Mouse (Mus musculus) naive thymus-derived CD4-positive, alpha-beta T cell, adult 2 months (primary cell): ENCODE results near the gene Zfp276.

Experiments
- DNase-seq: peaks from one replicate; pipeline ENCODE4 v3.0.0-alpha.2; 2011; ENCODE audit warnings: low read depth

The Zfp276 gene

DNA sequence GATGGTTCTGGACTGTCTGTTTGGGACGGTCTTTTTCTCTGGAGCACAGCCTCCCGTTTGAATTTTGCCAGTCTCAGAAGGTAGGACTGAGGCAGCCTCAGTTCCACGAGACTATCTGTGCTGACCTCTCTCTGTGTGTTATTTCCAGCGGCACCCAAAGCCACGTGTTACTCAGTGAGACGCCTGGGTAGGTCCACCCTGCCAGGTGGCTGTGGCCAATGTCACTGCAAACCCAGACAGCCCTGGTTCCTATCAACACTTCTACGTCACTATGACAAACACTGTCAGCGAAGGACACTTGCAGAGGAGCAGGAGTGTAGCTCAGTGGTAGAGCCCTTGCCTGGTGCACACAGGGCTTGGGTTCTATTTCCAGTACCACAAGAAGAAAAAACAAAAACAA lies 37.7 kb downstream of the Zfp276 start:
- DNase-seq = no peak

DNA sequence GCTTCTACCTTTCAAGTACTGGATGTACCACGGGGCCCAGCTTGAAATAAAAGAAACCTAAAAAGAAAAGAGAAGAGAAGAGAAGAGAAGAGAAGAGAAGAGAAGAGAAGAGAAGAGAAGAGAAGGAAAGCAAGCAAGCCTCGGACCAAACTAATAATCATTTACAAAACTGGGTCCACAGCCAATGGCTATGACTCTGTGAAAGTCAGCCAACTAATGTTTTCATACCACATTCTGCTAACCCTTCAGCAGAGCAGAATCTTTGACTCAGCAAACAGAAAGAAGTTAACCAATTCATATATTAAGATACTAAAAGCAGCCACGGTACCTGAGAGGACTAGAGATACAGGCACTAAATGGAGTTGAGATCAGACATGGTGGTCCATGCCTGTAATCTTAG lies 38.3 kb downstream of the Zfp276 start:
- no peak for DNase-seq

DNA sequence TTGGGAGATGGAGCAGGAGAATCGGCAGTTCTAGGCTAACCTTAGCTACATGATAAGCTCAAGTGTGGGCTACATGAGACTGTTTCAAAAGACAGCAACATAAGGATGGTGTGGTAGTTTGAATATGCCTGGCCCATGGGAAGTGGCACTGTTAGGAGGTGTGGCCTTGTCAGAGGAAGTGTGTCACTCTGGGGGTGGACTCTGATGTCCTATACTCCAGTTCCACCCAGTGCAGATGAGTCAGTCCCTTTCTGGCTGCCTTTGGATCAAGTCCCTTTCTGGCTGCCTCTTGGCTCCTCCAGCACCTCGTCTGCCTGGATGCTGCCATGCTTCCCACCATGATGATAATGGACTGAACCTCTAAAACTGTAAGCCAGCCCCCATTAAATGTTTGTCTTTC lies 38.8 kb downstream of the Zfp276 start:
- no peak for DNase-seq

DNA sequence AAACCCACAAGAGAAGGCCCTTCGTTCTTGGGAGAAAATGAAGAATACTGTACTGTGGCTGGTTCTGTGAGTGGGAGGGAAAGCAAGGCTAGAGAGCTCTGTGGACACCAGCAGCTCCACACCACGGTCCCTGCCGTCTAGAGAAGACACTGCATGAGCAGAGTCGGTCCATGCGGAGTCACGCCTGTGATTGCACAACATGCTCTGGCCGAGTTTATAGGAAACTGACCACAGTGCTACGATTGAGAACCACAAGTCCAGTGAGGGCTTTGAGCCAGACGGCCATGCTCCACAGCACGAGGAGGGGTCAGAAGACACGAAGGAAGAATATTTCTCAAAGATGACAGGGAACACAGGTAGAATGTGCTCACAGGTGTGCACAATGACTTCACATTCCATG lies 44.3 kb downstream of the Zfp276 start:
- no peak for DNase-seq

DNA sequence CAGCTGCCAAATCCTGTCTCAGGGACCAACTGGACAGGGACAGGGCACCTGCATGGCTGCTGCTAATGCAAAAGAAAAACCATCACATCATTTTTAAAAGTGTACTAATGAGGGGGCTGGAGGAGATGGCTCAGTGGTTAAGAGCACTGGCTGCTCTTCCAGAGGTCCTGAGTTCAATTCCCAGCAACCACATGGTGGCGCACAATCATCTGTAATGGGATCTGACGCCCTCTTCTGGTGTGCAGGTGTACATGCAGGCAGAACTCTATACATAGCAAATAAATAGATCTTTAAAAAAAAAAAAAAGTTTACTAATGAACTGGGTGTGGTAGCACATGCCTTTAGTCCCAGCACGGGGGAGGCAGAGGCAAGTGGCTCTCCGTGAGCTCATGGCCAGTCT lies 54.7 kb downstream of the Zfp276 start:
- DNase-seq = no peak

DNA sequence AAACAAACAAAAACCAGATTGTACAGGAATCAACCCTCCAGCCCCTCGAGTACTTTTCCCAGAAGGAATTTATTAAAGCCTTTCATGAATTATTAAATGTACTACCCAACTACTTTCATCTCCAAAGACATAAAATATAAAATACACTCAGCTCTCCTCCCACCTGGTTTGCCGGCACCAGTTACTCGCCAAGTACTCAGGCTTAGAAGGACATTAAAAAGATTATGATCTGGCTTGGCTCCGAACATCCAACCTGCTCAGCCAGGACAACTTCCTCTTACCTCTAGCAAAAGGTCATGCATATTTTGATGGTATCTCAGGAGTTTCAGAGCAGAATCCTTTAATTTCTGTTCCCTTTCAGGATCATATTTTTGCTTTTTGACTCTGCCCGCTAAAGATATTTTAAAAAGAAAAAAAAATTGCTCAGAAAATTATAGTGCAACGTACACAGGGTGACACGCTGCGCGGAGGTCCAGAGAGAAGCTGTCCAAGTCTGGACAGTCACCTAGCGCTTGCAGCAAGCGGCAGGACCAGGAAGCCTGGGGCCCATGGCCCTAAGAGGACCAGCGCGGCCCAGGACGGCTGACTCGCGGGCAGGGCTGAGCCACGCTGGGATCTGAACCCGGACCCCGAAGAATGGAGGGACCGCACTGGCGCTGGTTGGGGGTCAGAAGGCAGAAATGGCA lies 63.9 kb downstream of the Zfp276 start:
- no peak for DNase-seq

DNA sequence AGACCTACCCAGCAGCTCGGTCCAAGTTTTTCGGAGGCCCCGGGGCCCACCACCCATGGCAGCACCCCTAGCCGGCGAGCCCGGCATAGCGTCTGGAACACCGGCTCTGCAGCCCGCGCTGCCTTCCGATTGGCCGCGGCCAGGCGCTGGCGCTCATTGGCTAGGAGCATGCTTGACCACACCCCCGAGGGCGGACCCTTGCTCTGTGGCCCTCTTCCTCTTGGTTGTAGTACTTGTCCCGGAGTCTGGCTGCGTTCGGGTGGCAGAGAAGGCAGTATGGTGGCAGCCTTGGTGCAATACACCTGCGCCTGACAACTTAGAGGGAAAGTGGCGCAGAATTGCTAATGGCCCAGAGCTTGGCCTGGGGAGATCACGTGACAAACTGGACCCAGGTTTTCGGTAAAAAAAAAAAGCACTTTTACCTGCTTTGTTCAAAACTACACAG lies 64.5 kb downstream of the Zfp276 start, which contains the start of gene Fanca:
Fanca (minus strand) TSS at position 110 of the 445 bp plus-strand sequence.
- DNase-seq = peak; percentile 96
